Mouse (Mus musculus): ENCODE data around the gene Atp1b3. TPM values are rescaled to one million over a fixed set of nuclear protein-coding genes. Genes with fewer than 3 reads are reported as not detected.
A peak's percentile ranks its signal among the peaks of the same experiment; 100 is the strongest.
"Not testable (repeated sequence)": the region's sequence is repeated elsewhere in the genome, so short reads cannot be mapped to it uniquely, and the experiment has no call there.

Atp1b3 gene
- total RNA-seq, 4 experiments from 2014 or later, result 49.7 to 54.4 (median 53.0) TPM

GRCm38 (mm10) chr9:96363581-96364140 is 581 bp downstream of the Atp1b3 start:
- peak; percentile 64 for DNase-seq (ENCODE audit: low spot score)

DNA sequence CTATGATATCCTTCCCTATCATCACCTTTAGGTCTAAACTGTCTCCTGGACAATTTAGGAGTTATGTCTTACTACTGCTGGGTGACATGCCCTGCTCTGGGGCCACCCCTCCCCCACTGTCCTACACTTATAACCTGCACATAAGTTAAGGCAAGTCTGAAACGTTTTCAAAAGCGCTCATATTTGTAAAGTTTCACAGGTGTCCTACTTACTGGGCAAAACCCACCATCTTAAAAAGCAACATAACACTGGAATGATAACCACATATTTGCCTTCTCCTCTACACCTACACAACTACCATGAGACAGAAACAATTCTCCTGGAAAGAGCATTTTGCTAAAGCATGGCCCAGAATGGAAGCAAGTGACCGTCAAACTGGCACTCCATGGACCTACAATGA is 4.2 kb downstream of the Atp1b3 start:
- DNase-seq (ENCODE audit: low spot score), result no peak

DNA sequence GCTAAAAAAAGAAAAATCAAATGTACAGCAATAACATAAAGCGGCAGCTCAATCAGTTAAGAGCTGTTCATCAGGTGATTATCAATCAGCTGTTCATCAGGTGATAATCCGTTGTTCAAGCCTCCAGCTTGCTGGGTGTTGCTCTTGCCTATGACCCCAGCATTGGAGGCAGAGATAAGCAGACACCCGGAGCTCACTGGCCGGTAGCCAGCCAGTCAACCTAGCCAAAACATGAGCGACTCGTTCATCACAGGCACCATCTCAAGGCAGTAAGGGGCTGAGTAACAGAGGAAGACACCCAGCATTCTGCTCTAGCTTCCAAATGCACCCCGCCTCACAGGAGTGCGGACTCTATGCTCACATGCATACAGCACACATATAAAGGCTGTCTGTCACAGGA is 10.4 kb downstream of the Atp1b3 start:
- no peak for DNase-seq (ENCODE audit: low spot score)

- DNase-seq (ENCODE audit: low spot score), result no peak
These were observed 11.0 kb downstream of the Atp1b3 start for GRCm38 (mm10) chr9:96353121-96353769.

- not testable (repeated sequence) for DNase-seq (ENCODE audit: low spot score)
These were observed 12.5 kb downstream of the Atp1b3 start for GRCm38 (mm10) chr9:96351771-96352170.

DNA sequence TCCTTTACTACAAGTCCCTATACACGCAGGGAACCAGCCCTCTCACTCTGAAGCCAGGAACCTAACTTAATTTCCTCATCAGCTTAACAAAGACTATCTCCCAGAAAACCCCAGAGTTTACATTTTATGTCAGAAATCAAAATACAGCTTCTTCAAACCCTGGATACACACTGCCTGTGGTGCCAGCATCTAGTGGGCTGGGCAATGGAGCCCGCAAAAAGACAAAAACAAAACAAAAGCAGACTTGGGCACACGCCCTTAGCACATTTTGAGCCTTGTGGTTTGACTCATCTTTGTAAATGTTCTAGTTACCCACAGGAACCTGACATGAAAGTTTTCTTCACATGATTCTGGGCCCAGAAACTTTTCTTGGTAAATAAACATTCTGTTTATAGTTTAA is 13.8 kb downstream of the Atp1b3 start:
- no peak for DNase-seq (ENCODE audit: low spot score)

DNA sequence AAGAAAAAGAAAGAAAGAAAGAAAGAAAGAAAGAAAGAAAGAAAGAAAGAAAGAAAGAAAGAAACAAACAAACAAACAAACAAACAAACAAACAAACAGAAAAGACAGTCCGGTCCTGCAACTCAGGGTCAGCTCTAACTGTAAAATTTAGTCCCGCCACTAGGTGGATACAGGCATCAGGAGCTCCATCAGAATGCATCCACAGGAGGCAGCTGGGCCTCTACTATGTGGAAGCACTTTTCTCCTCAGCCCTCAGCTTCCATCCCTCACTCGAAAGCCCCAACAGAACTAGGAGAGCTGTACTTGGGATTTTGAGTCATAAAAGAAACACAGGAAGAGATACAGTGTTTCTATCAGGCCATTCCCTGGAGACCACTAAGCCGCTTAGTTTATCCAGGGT is 14.2 kb downstream of the Atp1b3 start:
- DNase-seq (ENCODE audit: low spot score), result peak; percentile 76

DNA sequence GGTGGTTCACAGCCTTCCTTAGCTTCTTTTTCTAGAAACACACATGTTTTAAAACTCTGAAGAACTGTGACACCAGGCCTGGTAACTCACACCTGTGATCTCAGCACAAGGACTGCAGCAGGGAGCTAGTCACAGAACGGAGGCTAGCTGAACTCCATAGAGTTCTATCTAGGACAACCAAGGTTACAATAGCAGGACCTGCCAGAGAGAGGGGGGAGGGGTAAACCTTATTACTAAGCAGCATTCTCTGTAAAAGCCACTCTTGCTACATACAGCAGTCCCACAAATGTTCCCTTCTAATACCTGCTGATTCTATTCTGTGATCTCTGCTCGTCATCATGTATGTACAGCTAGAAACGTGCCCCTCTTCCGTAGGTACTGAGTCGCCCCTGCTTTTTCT is 15.4 kb downstream of the Atp1b3 start:
- DNase-seq (ENCODE audit: low spot score), result no peak

DNA sequence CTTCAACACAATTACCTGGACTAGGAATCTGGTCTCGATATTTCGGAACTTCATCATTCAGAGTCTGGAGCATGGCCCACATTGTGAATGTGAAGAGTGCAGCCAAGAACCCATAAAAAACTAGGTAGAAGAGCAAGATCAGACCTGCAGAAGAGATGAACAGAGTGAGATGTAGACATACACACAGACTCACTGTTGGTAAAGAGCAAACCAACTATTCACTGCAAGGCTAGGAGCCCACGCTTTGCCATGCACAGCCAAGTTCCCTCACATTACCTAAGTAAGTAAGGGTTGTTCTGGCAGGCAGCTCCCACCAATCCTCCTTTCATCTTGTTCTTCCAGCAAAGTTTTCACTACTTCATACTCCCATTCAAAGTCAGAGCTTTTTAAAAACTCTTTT is 18.5 kb downstream of the Atp1b3 start:
- DNase-seq (ENCODE audit: low spot score), result no peak

- no peak for DNase-seq (ENCODE audit: low spot score)
These were observed 33.1 kb downstream of the Atp1b3 start for GRCm38 (mm10) chr9:96331146-96331545.

GRCm38 (mm10) chr9:96328226-96328625 is 36.0 kb downstream of the Atp1b3 start:
- DNase-seq (ENCODE audit: low spot score), result no peak

DNA sequence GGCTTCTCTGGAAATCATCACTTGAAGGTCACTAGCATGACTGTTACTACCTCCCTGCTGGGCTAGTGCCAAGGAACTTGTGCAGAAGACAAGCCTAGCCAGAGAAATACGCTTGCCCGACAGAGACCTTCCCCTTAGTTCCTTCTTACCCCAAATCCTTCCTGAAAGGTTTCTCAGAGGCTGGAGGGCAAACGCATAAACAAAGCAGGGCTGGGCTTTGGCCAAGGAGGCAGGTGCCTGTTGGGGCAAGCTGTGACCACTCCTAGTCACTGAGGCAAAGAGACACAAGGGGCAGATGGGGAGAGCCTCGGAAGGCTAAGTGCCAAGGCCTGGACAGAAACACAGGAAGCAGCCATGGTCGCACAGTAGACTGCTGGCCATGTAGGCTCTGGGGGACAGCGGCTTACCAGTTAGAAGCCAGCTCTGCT is 37.7 kb downstream of the Atp1b3 start:
- peak; percentile 13 for DNase-seq (ENCODE audit: low spot score)

DNA sequence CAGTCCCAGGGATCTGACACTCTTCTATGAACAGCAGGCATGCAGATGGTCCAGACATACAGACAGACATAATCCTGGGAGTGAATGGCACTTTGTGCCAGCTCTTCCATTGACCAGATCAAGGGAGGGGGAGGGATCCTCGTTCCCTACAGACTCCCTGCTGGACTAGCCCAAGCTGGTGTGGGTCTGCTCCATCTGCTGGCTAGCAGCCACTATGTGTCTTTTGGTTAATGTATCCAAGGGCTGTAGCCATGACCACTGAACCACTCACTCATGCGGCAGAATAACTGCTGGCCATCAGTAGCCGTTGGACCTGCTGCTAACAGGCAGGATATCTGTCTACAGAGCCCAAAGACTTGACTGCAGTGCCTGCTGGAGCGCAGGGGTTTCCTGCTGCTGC is 39.7 kb downstream of the Atp1b3 start:
- DNase-seq (ENCODE audit: low spot score), result no peak

- DNase-seq (ENCODE audit: low spot score), result no peak
These were observed 41.7 kb downstream of the Atp1b3 start for GRCm38 (mm10) chr9:96322411-96323152.

DNA sequence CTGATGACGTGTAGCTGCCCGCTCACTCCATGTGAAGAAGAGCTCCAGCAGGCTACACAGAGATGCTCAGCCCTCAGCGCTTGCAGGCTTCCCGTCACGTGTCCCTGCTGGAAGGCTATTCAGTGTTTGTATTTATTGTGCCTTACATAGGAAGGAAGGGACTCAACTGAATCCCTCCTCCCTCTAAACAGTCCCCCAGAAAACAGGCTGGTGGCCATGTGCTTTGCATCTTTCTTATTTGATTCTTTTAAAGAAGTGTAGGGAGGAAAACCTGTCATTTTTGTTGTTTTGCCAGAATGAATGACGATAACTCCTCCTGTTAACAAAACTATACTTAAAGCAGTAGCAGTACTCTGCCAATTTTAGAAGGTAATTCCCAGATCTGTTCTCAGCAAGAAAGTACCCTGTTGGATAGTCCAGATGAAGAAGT is 43.7 kb downstream of the Atp1b3 start:
- DNase-seq (ENCODE audit: low spot score), result no peak

DNA sequence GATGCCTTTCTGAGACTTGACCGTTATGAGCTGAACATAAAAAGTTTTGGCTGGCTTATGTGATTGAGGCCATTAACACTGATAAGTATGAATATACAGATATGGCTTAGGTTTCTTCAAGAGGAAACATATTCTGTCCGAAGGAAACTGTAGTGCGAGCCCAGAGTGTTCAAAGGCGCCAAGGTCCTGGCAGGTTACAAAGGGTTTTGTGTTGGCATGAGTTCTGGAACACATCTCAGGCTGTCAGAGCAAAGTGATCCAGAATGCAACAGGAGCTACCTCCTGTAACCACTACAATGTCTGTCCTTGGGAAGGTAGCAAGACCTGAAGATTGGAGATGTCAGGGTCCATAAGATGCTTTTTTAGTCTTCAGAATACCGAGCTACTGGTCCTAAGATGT is 44.9 kb downstream of the Atp1b3 start:
- peak; percentile 6 for DNase-seq (ENCODE audit: low spot score)

- no peak for DNase-seq (ENCODE audit: low spot score)
These were observed 52.2 kb downstream of the Atp1b3 start for GRCm38 (mm10) chr9:96312074-96312473.

DNA sequence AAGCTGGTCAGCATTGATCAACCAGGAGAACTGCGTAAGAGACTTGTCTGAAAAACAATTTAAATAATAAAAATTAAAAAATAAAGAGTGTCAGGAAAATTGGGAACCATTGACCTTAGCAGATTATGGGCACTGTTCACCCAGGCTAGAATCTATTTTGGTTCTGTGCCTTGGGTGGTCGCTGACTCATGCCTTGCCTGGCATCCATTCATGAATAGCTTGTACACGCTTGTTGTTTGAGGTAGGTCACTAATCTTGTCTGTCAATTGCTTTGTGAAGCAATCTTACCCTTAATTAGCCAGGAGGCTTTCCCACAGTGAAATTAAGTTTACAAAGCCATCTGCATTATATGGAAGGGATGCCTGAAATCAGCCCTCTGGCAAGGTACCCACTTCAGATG is 55.4 kb downstream of the Atp1b3 start:
- DNase-seq (ENCODE audit: low spot score), result no peak

DNA sequence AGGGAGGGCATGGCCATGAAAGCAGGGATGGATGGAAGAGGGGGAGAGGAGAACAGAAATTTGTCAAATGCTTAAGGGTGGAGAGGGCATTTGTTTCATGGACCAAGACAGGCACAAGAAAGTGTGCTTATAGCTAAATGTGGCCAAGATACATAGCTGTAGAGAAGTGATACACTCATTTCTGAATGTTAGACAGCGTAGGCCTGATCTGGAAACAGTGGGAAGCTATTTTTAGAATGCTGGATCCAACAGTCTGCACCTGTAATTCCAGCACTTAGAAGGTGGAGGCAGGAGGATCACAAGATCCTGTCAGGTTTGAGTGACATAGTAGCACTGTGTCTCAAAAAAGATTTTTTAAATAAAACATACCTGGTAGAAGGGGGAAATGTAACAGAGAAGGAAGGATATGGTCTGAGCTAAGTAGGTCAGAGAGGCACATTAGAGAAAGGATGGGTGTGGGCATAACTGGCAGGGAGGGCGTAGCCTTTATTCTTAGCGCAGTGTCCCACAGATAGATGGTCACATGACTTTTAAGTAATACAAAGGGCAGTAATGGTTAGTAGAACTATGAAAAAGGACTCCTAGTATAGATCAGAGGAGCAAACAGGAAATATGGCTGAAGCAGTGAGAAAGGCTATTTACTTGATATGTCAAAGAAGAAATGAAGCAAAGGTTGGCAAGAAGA is 64.8 kb downstream of the Atp1b3 start:
- no peak for DNase-seq (ENCODE audit: low spot score)

- no peak for DNase-seq (ENCODE audit: low spot score)
These were observed 72.1 kb downstream of the Atp1b3 start for GRCm38 (mm10) chr9:96292144-96292543.

GRCm38 (mm10) chr9:96284916-96285315 is 79.3 kb downstream of the Atp1b3 start:
- peak; percentile 7 for DNase-seq (ENCODE audit: low spot score)

Measured in heart, adult 8-10 months (tissue).